Mouse (Mus musculus) cerebellum, adult 2 months (tissue): ENCODE measurements around the gene 4931440F15Rik.
A peak's percentile ranks its signal among the peaks of the same experiment; 100 is the strongest.

Source experiments
- CTCF ChIP-seq: fragments of 200-500 bp; IDR thresholded peaks from 2 replicates; pipeline ENCODE4 v1.5.1; 2011; ENCODE audit warnings: low read depth, mild to moderate bottlenecking, control low read depth, low read length, moderate library complexity, borderline replicate concordance; ENCODE audit not compliant: insufficient read depth
- POLR2A ChIP-seq: fragments of 200-500 bp; IDR thresholded peaks from 2 replicates; pipeline ENCODE4 v1.6.1; 2011; ENCODE audit warnings: low read length, control low read depth, borderline replicate concordance; ENCODE audit not compliant: insufficient read depth

- no peak for TF ChIP-seq POLR2A
- TF ChIP-seq CTCF: peak; percentile 37; the same call in 1 of the 2 replicates
These were observed 36.4 kb upstream of the 4931440F15Rik start for GRCm38 (mm10) chr11:29861750-29862397.
